Mouse (Mus musculus) liver, embryonic 14 days (tissue): ENCODE results near the gene Brsk1. TPM values are rescaled to one million over a fixed set of nuclear protein-coding genes. Genes with fewer than 3 reads are reported as not detected.

Experiments used
- polyA plus RNA-seq: library from polyadenylated mRNA; depleted of rRNA; stranded (reverse); fragments of >200 nt; gene quantifications from 2 replicates; pipeline ENCODE4 v1.2.3, GENCODE M21; 2012; rRNA removed

Gene Brsk1
- polyA plus RNA-seq, result 0.37 and 0.41 TPM in 2 replicates

GRCm38 (mm10) chr7:4690387-4690786 is at the start of gene Brsk1:
TSS of gene Brsk1 (plus strand) at chr7:4690604.

GRCm38 (mm10) chr7:4658912-4659551 is 31.4 kb upstream of the Brsk1 start, which contains the start of gene Ppp6r1:
TSS of gene Ppp6r1 (minus strand) at chr7:4659019.

GRCm38 (mm10) chr7:4684632-4685417 is 5.6 kb upstream of the Brsk1 start, which contains the start of gene Hspbp1:
TSS of gene Hspbp1 (minus strand) at chr7:4685068.

GRCm38 (mm10) chr7:4725169-4725568 is 34.8 kb downstream of the Brsk1 start, which contains the start of gene Tmem150b:
TSS of gene Tmem150b (minus strand) at chr7:4725249.

GRCm38 (mm10) chr7:4739544-4740275 is 49.3 kb downstream of the Brsk1 start, which contains the start of gene Kmt5c:
TSS of gene Kmt5c (plus strand) at chr7:4740115.

GRCm38 (mm10) chr7:4752821-4753570 is 62.6 kb downstream of the Brsk1 start, which contains the start of gene Cox6b2:
TSS of gene Cox6b2 (minus strand) at chr7:4753094.

Other genes with a start within 250 kb of the Brsk1 start
- gene Rdh13, start 245.0 kb upstream of the Brsk1 start, polyA plus RNA-seq, result 3.2 and 4.1 TPM in 2 replicates
- gene Eps8l1, start 229.9 kb upstream of the Brsk1 start, polyA plus RNA-seq, result 0.50 and 1.1 TPM in 2 replicates
- gene Ppp1r12c, start 188.9 kb upstream of the Brsk1 start, polyA plus RNA-seq, result 20.8 and 26.5 TPM in 2 replicates
- 4.0 and 12.5 TPM in 2 replicates for gene Tnnt1, start 174.2 kb upstream of the Brsk1 start, polyA plus RNA-seq
- gene Tnni3, start 166.4 kb upstream of the Brsk1 start, polyA plus RNA-seq, result 0.36 and 0.44 TPM in 2 replicates
- gene Dnaaf3, start 158.2 kb upstream of the Brsk1 start, polyA plus RNA-seq, result 0.26 and 0.35 TPM in 2 replicates
- 0.07 and 0.17 TPM in 2 replicates for gene Syt5, start 143.1 kb upstream of the Brsk1 start, polyA plus RNA-seq
- 0.01 TPM in 1 of 2 replicates, not detected in the other for gene Ptprh, start 86.6 kb upstream of the Brsk1 start, polyA plus RNA-seq
- gene Tmem86b, start 59.2 kb upstream of the Brsk1 start, polyA plus RNA-seq, result 28.2 and 34.6 TPM in 2 replicates
- gene Ppp6r1, start 31.6 kb upstream of the Brsk1 start, polyA plus RNA-seq, result 27.4 and 32.4 TPM in 2 replicates
- 27.9 and 31.5 TPM in 2 replicates for gene Hspbp1, start 5.5 kb upstream of the Brsk1 start, polyA plus RNA-seq
- 0.30 and 0.32 TPM in 2 replicates for gene Tmem150b, start 34.6 kb downstream of the Brsk1 start, polyA plus RNA-seq
- gene Kmt5c, start 49.5 kb downstream of the Brsk1 start, polyA plus RNA-seq, result 68.0 and 81.2 TPM in 2 replicates
- gene Cox6b2, start 62.5 kb downstream of the Brsk1 start, polyA plus RNA-seq, result 104 and 108 TPM in 2 replicates
- not detected in 2 replicates for gene Fam71e2, start 80.7 kb downstream of the Brsk1 start, polyA plus RNA-seq
- 0.02 TPM in 2 replicates for gene Il11, start 92.3 kb downstream of the Brsk1 start, polyA plus RNA-seq
- not detected in 2 replicates for gene Tmem190, start 92.3 kb downstream of the Brsk1 start, polyA plus RNA-seq
- 6.5 and 7.0 TPM in 2 replicates for gene Tmem238, start 99.1 kb downstream of the Brsk1 start, polyA plus RNA-seq
- 272 and 305 TPM in 2 replicates for gene Rpl28, start 102.3 kb downstream of the Brsk1 start, polyA plus RNA-seq
- 224 and 291 TPM in 2 replicates for gene Ube2s, start 122.0 kb downstream of the Brsk1 start, polyA plus RNA-seq
- gene Shisa7, start 154.1 kb downstream of the Brsk1 start, polyA plus RNA-seq, result 0.01 and 0.02 TPM in 2 replicates
- gene Isoc2b, start 179.7 kb downstream of the Brsk1 start, polyA plus RNA-seq, result 1.9 and 2.1 TPM in 2 replicates
- 5.9 and 6.6 TPM in 2 replicates for gene Isoc2a, start 186.5 kb downstream of the Brsk1 start, polyA plus RNA-seq
- gene Gm36210, start 215.9 kb downstream of the Brsk1 start, polyA plus RNA-seq, result 0.07 and 0.08 TPM in 2 replicates
- 2.6 and 2.8 TPM in 2 replicates for gene Zfp628, start 224.6 kb downstream of the Brsk1 start, polyA plus RNA-seq
- gene Nat14, start 231.4 kb downstream of the Brsk1 start, polyA plus RNA-seq, result 0.36 and 0.53 TPM in 2 replicates
- gene Ssc5d, start 235.2 kb downstream of the Brsk1 start, polyA plus RNA-seq, result 0.08 and 0.35 TPM in 2 replicates